Mouse (Mus musculus): ENCODE results near the gene Cfap100. TPM values are rescaled to one million over a fixed set of nuclear protein-coding genes. Genes with fewer than 3 reads are reported as not detected.

The Cfap100 gene
- total RNA-seq, 1 experiment from 2014 or later, result not detected

DNA sequence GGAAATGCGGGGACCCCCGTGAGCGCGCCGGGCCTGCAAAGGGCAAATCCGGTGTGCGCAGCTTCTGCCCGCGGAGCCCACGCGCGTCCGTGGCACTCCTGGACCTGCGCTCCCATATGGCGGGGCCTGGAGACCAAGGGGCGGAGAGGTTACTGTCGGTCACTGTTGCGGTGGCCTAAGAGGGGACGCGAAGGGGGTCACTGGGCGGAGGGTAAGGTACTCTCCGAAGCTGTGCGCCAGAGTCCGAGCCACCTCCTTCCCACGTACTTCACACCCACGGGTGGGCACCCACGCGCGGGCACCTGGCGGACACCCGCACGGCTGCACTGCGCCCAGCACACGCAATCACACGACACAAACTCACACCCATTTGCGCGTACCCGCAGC lies 34.2 kb upstream of the Cfap100 start:
- no peak for ATAC-seq (replicated peaks in 1 of 2; ENCODE audit: insufficient read depth in 1 of 2, low FRiP score in 2 of 2, low TSS enrichment in 1 of 2, low read depth in 1 of 2, poor library complexity in 2 of 2, severe bottlenecking in 2 of 2)

DNA sequence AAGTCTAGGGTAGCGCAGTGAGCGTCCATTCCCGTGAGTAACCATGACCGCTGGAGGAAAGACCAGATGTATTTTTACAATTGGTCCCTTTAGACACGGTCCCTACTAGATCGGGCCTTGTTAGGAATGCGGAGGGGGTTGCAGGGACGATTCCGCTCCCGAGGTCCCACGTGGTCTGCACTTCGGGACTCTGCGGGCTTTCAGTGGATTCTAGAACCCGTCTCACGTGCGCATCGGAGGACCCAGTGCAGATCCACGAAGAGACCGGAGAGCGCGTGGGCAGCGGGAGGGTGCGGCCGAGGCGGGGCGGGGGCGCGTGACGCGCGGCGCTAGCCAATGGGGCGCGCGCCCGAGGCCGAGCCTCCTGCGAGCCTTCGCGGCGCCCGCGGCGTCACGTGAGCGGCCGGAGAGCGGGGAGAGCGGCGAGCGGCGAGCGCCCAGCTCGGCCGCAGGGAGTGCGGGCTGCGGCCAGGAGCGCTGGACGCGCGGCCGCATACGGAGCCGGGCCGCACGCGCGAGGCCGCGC lies 33.6 kb upstream of the Cfap100 start, which contains the start of gene Klf15:
Gene Klf15, plus strand, starts transcription at position 396 of the 526 bp plus-strand sequence.
- ATAC-seq (replicated peaks in 1 of 2; ENCODE audit: insufficient read depth in 1 of 2, low FRiP score in 2 of 2, low TSS enrichment in 1 of 2, low read depth in 1 of 2, poor library complexity in 2 of 2, severe bottlenecking in 2 of 2), result 0 out of 4 replicates have a peak, but pooled peaks have one; percentile 19 to 38

DNA sequence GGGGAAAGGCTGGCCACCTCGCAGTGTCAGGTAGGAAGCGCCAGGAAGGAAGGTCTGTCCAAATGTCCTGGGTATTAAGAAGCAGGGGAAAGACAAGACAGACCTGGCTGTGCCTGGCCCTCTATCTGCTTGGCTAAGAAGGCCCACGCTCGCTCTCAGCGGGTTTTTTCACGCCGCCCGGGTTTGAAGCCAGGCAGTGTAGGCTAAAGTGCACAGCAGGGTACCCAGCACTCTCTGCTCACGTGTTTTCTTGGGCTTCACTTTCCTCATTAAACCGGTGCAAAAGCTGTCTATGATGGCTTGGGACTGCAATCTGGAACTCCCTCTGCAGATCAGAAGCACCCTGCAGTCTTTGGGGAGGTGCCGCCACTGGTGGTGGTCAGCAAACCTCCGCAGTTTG lies 33.2 kb upstream of the Cfap100 start:
- no peak for ATAC-seq (replicated peaks in 1 of 2; ENCODE audit: insufficient read depth in 1 of 2, low FRiP score in 2 of 2, low TSS enrichment in 1 of 2, low read depth in 1 of 2, poor library complexity in 2 of 2, severe bottlenecking in 2 of 2)

GRCm38 (mm10) chr6:90461181-90461580 lies 32.6 kb upstream of the Cfap100 start:
- no peak for ATAC-seq (replicated peaks in 1 of 2; ENCODE audit: insufficient read depth in 1 of 2, low FRiP score in 2 of 2, low TSS enrichment in 1 of 2, low read depth in 1 of 2, poor library complexity in 2 of 2, severe bottlenecking in 2 of 2)

- ATAC-seq (replicated peaks in 1 of 2; ENCODE audit: insufficient read depth in 1 of 2, low FRiP score in 2 of 2, low TSS enrichment in 1 of 2, low read depth in 1 of 2, poor library complexity in 2 of 2, severe bottlenecking in 2 of 2), result no peak
These were observed 28.8 kb upstream of the Cfap100 start for GRCm38 (mm10) chr6:90457421-90457820.

- ATAC-seq (replicated peaks in 1 of 2; ENCODE audit: insufficient read depth in 1 of 2, low FRiP score in 2 of 2, low TSS enrichment in 1 of 2, low read depth in 1 of 2, poor library complexity in 2 of 2, severe bottlenecking in 2 of 2), result no peak
These were observed 25.2 kb upstream of the Cfap100 start for GRCm38 (mm10) chr6:90453751-90454150.

- no peak for ATAC-seq (replicated peaks in 1 of 2; ENCODE audit: insufficient read depth in 1 of 2, low FRiP score in 2 of 2, low TSS enrichment in 1 of 2, low read depth in 1 of 2, poor library complexity in 2 of 2, severe bottlenecking in 2 of 2)
These were observed 24.0 kb upstream of the Cfap100 start for GRCm38 (mm10) chr6:90452603-90453002.

GRCm38 (mm10) chr6:90451512-90451911 lies 22.9 kb upstream of the Cfap100 start:
- no peak for ATAC-seq (replicated peaks in 1 of 2; ENCODE audit: insufficient read depth in 1 of 2, low FRiP score in 2 of 2, low TSS enrichment in 1 of 2, low read depth in 1 of 2, poor library complexity in 2 of 2, severe bottlenecking in 2 of 2)

DNA sequence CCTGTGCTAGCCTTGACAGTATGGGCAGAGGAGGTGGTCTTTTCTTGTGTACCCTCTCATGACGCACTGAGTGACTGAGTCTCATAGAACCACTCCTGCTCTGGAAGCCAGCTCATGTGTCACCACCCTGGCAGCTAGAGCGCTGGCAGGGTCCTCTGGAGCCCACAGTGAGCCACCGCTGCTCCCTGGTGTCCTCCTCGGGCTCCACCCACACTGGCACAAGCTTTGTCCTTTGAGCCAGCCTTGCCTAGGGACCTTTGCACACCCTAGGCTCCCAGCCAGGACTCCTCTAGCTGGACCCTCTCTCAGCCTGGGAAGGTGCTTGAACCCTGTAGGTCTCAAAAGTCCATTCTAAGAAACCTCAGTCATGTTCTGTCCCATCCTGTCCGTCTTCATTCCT lies 22.1 kb upstream of the Cfap100 start:
- no peak for ATAC-seq (replicated peaks in 1 of 2; ENCODE audit: insufficient read depth in 1 of 2, low FRiP score in 2 of 2, low TSS enrichment in 1 of 2, low read depth in 1 of 2, poor library complexity in 2 of 2, severe bottlenecking in 2 of 2)

GRCm38 (mm10) chr6:90450179-90450578 lies 21.6 kb upstream of the Cfap100 start:
- peak; percentile 53 to 59; a peak in 2 of 4 replicates for ATAC-seq (replicated peaks in 1 of 2; ENCODE audit: insufficient read depth in 1 of 2, low FRiP score in 2 of 2, low TSS enrichment in 1 of 2, low read depth in 1 of 2, poor library complexity in 2 of 2, severe bottlenecking in 2 of 2)

- no peak for ATAC-seq (replicated peaks in 1 of 2; ENCODE audit: insufficient read depth in 1 of 2, low FRiP score in 2 of 2, low TSS enrichment in 1 of 2, low read depth in 1 of 2, poor library complexity in 2 of 2, severe bottlenecking in 2 of 2)
These were observed 18.3 kb upstream of the Cfap100 start for GRCm38 (mm10) chr6:90446883-90447282.

DNA sequence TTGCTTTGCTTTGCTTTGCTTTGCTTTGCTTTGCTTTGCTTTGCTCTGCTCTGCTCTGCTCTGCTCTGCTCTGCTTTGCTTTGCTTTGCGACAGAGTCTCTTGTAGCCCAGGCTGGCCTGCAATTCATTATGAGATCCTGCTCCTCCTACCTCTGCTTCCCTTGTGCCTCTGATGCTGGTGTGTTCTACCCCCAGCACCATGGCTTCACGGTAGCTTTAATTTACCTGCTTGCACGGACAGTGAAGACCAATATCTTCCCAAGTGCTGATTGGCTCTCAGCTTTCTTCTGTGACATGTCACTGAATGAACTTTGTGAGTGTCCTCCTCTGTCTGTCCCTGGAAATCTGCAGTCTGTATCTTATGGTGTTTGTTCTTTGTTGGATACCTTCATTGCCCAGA lies 8.4 kb upstream of the Cfap100 start:
- no peak for ATAC-seq (replicated peaks in 1 of 2; ENCODE audit: insufficient read depth in 1 of 2, low FRiP score in 2 of 2, low TSS enrichment in 1 of 2, low read depth in 1 of 2, poor library complexity in 2 of 2, severe bottlenecking in 2 of 2)

GRCm38 (mm10) chr6:90436192-90436907 lies 7.8 kb upstream of the Cfap100 start:
- ATAC-seq (replicated peaks in 1 of 2; ENCODE audit: insufficient read depth in 1 of 2, low FRiP score in 2 of 2, low TSS enrichment in 1 of 2, low read depth in 1 of 2, poor library complexity in 2 of 2, severe bottlenecking in 2 of 2), result no peak

- ATAC-seq (replicated peaks in 1 of 2; ENCODE audit: insufficient read depth in 1 of 2, low FRiP score in 2 of 2, low TSS enrichment in 1 of 2, low read depth in 1 of 2, poor library complexity in 2 of 2, severe bottlenecking in 2 of 2), result peak; percentile 88 to 96
These were observed 6.6 kb upstream of the Cfap100 start for GRCm38 (mm10) chr6:90435195-90435618.

DNA sequence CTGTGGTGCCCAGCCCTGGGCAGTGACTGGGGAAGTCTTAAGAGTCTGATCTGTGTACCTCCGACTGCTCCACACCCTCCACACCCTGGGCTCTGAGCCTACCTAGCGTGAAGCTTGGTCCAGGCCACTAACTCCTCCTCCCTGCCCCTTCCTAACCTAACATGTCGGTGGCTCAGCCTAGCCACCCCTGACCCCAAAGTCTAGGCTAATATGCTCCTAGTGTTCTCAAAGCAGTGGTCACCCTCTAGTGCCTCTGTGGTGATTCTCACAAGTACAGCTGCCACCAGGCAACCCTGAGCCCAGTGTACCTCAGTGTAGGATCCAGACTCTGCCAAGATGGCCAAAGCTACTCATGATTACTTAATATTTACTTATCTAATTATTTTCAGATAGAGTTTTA lies 6.1 kb upstream of the Cfap100 start:
- no peak for ATAC-seq (replicated peaks in 1 of 2; ENCODE audit: insufficient read depth in 1 of 2, low FRiP score in 2 of 2, low TSS enrichment in 1 of 2, low read depth in 1 of 2, poor library complexity in 2 of 2, severe bottlenecking in 2 of 2)

GRCm38 (mm10) chr6:90431487-90431886 lies 2.9 kb upstream of the Cfap100 start:
- ATAC-seq (replicated peaks in 1 of 2; ENCODE audit: insufficient read depth in 1 of 2, low FRiP score in 2 of 2, low TSS enrichment in 1 of 2, low read depth in 1 of 2, poor library complexity in 2 of 2, severe bottlenecking in 2 of 2), result no peak

- ATAC-seq (replicated peaks in 1 of 2; ENCODE audit: insufficient read depth in 1 of 2, low FRiP score in 2 of 2, low TSS enrichment in 1 of 2, low read depth in 1 of 2, poor library complexity in 2 of 2, severe bottlenecking in 2 of 2), result no peak
These were observed 1.3 kb upstream of the Cfap100 start for GRCm38 (mm10) chr6:90429911-90430310.

DNA sequence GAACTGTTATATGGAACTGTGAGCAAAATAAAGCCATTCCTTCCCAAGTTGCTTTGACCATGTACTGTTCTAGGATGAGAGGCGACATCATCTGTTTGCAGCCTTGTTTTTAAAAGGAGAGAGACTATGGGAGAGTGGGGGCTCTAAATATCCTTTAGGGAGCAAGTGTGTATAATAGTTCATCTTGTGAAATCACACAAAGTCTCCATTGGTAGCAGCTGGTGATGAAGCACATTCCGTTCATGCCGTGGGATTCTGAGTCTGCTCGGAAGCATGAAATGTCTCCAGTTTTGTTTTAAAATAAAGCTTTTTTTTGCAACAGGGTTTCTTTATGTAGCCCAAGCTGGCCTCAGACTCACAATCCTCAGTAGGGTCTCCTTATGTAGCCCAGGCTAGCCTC lies 2.6 kb downstream of the Cfap100 start:
- ATAC-seq (replicated peaks in 1 of 2; ENCODE audit: insufficient read depth in 1 of 2, low FRiP score in 2 of 2, low TSS enrichment in 1 of 2, low read depth in 1 of 2, poor library complexity in 2 of 2, severe bottlenecking in 2 of 2), result no peak

DNA sequence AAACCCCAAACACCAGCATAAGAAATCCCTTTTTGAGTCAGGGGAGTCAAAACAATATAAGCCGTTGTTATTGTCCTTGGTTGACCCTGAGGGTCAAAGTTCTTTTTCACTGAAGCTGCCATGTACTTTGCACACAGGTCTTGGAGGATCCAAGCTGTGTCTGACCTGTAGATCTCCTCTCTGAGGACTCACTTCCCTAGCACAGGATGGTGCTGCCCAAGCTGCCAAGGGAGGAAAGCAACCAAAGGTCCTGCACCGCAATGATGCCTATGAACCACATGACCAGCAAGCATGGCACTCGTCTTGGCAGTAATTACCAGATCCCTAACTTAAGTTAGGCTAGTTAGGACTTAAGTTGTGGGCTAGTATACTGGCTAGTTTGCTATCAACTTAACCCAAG lies 3.2 kb downstream of the Cfap100 start:
- ATAC-seq (replicated peaks in 1 of 2; ENCODE audit: insufficient read depth in 1 of 2, low FRiP score in 2 of 2, low TSS enrichment in 1 of 2, low read depth in 1 of 2, poor library complexity in 2 of 2, severe bottlenecking in 2 of 2), result no peak

All from hematopoietic stem cell, adult 5-6 weeks (primary cell).